Mouse (Mus musculus): ENCODE measurements around the gene Mmp17.

DNA sequence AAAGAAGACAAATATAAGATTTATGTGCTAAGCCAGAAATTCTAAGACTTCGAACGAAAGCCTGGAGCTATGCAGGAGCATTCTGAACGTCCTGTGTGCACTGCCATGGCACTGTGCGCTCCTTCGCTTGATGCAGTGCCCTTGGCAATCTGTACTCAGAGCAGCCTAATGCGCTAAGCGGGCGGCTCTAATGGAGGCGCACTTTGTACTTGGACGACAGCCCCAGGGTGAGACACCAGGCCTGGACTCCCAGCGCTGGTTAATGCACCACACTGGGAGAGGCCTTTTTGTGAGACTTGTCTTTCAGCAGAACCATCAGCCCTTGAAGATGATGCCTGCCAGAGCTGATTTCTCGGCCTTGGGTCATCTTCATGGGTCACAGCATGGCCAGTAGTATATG is 34.3 kb upstream of the Mmp17 start:
- TF ChIP-seq CTCF (IDR thresholded peaks at IDR 0.05; ENCODE audit: extremely low read depth, insufficient read length, insufficient replicate concordance, low read depth, low read length) (no peak), POLR2A (IDR thresholded peaks at IDR 0.05; ENCODE audit: low read depth, low read length) (no peak)

Data from small intestine, adult 2 months (tissue).